Mouse (Mus musculus) hindlimb bud, embryonic 11.5 days (tissue): ENCODE data around the gene Hmgb1.

Source experiments
- DNase-seq: peaks from one replicate; pipeline ENCODE4 v3.0.0-alpha.2; 2012; ENCODE audit warnings: low read depth, low spot score; ENCODE audit errors: extremely low spot score

Hmgb1 gene

DNA sequence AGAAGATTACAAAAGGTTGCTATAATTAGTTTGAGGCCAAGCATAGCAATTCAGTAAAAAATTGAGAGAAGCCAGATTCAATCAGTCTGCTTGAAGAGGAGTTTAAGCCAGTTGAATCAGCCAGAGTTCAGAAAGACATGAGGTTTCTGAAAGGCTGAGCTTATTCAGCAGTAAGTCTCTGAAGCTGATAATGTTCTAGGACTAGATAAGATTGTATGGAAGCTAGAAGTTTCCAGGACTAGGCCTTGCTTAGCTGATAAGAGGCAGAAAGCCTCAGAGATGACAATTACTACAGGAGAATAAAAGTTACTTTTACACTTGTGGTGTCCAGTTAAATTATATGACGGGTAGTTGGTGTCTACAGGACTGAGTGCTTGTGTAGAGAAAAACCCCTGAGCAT is 5.9 kb upstream of the Hmgb1 start:
- no peak for DNase-seq

- no peak for DNase-seq
Measured at GRCm38 (mm10) chr5:149185806-149186205, 1.5 kb upstream of the Hmgb1 start.

DNA sequence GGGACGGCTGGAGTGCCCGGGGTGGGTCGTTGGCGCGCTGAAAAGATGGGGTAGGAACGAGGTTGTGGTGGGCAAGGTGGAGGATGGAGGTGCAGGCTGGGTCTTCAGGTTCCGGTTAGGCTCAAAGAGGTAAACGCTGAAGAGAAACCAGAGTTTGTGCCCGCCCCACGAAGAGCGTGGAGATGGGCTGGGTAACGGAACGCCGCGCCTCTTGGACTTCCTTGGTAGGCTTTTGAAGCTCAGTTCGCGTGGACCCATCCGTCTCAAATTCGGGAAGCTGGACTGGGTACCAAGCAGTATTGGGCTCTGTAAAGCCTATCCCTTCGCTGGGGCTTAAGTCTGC is 526 bp upstream of the Hmgb1 start:
- no peak for DNase-seq

DNA sequence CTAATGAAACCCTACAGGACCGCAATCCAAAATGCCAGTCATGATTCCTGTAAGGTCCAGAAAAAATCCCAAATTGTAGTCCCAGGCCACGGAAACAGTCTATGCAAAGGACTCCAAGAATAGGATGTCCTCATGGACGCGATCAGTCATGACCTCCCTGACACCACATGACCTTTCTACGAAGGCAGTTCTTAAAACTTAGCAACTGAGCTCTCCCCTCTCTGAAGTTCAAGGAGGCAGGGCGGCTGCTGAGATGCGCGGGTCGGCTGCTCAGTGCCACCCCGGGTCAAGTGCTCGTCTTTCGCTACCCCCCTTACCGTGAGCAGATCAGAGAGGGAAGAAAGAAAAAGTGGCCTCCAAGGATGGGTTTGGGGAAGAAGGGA is 577 bp downstream of the Hmgb1 start:
- DNase-seq: peak; percentile 61

DNA sequence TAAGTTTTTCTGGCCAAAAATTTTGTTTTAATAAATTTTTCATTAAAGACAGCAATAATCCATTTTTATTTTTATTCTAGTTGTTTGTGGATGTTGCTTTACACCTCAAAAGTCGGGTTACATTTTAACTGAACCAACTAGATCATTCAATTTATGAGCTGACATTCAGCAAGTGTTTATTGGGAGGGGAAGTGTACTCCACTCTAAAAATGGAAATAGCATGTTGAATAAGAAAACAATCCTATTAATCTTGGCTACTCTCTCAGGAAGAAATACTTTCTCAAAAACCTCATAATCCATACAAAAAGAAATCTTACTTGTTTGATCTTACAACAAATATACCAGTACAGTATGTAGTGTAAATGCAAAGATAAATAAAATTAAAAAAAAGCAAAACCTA is 1.2 kb downstream of the Hmgb1 start:
- DNase-seq: no peak

GRCm38 (mm10) chr5:149182186-149182870 is 2.0 kb downstream of the Hmgb1 start:
- no peak for DNase-seq

- DNase-seq: no peak
Measured at GRCm38 (mm10) chr5:149179826-149180225, 4.5 kb downstream of the Hmgb1 start.

- no peak for DNase-seq
Measured at GRCm38 (mm10) chr5:149178095-149178494, 6.2 kb downstream of the Hmgb1 start.

DNA sequence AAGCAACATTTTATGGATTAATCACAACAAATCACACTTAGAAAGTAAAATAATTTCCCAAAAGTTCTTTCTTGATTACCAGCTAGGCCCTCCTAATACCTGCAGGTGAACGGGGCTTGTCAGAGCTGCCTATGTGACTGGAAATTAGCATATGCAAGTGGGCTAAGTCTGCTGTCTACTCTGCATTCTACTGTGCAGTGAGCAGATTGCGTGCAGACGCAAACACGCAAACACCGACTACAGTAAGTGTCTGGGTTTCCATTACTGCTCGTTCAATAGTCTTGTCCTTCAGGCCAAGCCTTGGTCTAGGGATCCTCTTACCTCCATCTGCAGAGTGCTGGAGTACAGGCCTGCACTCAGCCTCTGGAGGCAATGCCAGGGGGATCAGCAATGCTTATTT is 8.6 kb downstream of the Hmgb1 start:
- DNase-seq: no peak

DNA sequence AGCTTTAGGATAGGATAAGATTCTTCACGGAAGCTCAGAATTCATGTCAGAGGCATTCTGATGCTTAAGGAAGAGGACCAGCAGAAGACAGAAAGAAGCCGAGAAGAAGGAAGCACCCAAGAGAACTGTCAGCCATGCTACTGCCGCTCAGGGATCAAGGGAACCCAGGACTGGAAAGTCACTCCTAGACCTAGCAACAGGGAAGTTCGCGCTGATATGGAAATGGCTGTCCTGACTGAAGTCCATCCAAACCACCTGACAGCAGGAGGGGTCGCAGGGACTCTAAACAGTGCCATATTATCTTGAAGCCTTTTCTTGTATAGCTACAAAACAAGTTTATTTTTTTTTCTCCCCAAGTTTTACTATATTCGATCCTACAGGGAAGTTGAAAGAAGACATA is 9.8 kb downstream of the Hmgb1 start:
- DNase-seq: no peak

DNA sequence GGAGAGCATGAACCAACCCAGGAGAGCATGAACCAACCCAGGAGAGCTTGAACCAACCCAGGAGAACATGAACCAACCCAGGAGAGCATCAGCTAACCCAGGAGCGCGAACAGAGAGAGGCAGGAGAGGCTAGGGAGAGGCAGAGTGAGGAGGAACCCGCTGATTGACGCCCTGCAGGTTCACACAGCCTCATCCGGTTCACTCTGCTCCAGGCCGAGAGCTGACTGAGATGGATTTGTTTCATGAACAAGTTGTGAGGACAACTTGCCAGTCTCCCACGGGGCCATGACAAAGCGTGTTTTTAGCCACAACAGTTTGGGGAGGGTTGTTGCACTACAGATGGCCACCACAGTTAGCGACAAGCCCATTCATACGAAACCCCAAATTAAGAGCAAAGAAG is 12.0 kb downstream of the Hmgb1 start:
- DNase-seq: no peak

DNA sequence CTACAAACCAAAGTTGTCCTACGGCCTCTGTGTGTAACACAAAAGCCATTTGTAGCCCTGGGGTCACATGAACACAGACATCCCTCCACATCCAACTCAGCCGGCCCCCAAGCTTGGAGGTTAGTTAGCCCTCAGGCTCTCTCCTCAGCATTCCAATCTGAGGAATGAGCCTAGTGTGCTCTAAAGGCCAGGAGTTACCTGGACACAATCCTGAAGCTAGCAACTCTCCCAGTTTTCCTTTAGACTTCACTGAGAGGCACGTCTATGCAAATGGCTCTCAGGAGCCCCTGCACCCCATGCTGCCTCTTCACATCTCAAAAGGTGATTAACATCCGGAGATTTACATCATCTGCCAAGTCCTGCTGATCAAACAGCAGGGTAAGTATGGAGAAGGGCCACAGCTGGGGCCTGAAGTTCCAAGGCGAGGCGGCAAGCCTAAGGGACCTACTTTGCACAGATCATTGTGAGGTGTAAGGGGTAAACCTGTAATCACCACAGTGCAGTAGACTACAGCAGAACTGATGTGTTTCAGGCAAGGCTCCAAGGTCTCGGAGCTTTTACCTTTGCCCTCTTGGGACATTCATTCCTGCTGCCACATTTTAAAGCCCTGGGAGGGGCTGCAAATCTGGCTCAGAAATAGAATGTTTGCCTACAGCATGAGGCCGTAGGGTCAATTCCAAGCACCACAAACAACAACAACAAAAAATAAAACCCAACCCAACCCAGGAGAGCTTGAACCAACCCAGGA is 13.3 kb downstream of the Hmgb1 start:
- no peak for DNase-seq

- no peak for DNase-seq
Measured at GRCm38 (mm10) chr5:149168816-149169215, 15.5 kb downstream of the Hmgb1 start.

GRCm38 (mm10) chr5:149168051-149168450 is 16.2 kb downstream of the Hmgb1 start:
- no peak for DNase-seq

- no peak for DNase-seq
Measured at GRCm38 (mm10) chr5:149166011-149166410, 18.3 kb downstream of the Hmgb1 start.

GRCm38 (mm10) chr5:149164881-149165280 is 19.4 kb downstream of the Hmgb1 start:
- DNase-seq: no peak

GRCm38 (mm10) chr5:149162890-149163289 is 21.4 kb downstream of the Hmgb1 start:
- DNase-seq: no peak

- no peak for DNase-seq
Measured at GRCm38 (mm10) chr5:149160469-149160868, 23.8 kb downstream of the Hmgb1 start.

DNA sequence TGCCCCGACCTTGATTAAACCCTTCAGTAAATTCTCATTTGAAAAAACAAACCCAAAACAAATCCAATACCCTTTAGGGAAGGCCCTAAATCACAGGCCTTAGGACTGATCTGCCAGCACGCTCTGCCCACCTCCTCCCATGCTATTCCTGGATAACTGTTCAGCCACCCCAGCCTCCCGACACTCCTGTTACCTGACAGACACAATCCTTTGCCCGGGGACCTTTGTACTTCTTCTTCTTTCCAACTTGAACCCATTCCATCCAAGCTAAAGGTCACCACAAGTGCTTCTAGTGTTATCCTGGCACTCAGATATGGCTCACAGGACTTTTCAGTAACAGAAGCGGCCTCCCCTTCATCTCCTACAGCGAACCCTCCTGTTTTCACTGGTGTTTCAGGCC is 25.3 kb downstream of the Hmgb1 start:
- DNase-seq: no peak

GRCm38 (mm10) chr5:149156886-149157563 is 27.3 kb downstream of the Hmgb1 start:
- no peak for DNase-seq

DNA sequence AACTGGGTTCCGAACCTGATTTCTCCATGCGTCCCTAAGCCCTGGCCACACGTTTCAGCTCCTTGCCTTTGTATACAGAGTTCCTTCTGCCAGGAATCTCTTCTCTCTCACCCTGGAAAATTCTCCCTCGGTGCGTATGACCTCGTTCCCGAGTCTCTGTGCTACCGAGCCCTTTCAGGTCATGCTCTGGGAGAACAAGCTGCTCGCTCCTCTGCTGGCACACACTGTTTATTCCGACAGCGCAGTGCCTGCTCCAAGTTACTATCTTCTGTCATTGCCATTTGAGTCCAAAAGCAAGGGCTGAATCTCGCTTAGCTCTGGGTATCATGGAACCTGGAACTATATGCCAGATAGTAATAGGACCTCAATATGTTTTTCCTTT is 31.5 kb downstream of the Hmgb1 start:
- no peak for DNase-seq

GRCm38 (mm10) chr5:149152063-149152773 is 32.1 kb downstream of the Hmgb1 start:
- no peak for DNase-seq
